Mouse (Mus musculus): ENCODE results near the gene Pih1d1. TPM values are rescaled to one million over a fixed set of nuclear protein-coding genes. Genes with fewer than 3 reads are reported as not detected.
"Not testable (repeated sequence)": the region's sequence is repeated elsewhere in the genome, so short reads cannot be mapped to it uniquely, and the experiment has no call there.

Pih1d1 gene
- total RNA-seq (2021), result 10 to 100 TPM; 41.8 to 43.1 TPM

DNA sequence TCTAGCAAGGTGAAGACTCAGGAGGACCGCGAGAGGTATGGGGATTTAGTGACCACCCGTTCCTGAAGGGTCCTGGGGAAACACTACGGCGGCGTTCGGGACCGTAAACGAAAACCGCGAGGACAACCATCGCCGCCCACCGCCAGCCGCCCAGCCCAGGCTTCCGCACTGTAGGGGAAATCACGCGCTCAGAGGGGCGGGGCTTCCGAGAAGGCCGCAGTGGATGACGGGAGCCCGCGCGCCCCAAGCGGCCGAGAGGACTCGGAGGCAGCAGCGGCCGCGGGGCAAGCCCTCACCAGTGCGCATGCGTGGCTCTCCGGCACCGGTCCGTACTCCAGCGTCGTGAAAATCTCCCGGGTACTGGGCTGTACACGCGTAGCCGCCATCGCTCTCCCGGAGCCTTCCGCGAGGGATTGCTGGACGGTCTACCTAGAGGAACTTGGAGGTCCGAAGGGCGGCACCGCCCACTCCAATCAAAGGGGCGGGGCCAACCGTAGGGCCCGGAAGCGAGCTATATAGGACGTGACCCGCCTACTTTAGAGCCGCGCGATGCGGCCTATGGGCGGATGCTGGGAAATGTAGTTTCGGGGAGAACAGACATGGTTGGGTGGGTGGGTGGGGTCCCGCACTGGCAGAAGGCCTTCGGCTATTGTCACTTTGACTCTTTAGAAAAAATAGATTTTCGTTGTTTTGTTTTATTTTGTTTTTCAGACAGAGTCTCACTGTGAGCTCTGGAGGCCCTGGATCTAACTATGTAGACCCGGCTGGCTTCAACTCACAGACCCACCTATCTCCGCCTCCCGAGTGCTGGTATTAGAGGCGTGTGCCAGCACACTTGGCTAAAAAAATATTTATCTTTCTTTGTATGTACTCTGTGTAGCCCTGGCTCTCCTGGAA lies at the start of gene Pih1d1, which contains the start of gene Aldh16a1:
Pih1d1 (plus strand) TSS at position 208 of the 897 bp plus-strand sequence.
Aldh16a1 (minus strand) TSS at position 489 of the 897 bp plus-strand sequence.
- intact Hi-C loops (cut with DNase I), result loop anchor here (1.0 kb wide), 1 partner anchor 26 kb away; the partner anchor contains the start of gene Rpl13a

GRCm38 (mm10) chr7:45104941-45105340 lies 49.2 kb upstream of the Pih1d1 start:
- no peak for DNase-seq
- intact Hi-C loops (cut with DNase I), result no loop called here

More for the DNA sequence above, at the start of gene Pih1d1, which contains the start of gene Aldh16a1:
- DNase-seq, result peak; percentile 96 to 99

DNA sequence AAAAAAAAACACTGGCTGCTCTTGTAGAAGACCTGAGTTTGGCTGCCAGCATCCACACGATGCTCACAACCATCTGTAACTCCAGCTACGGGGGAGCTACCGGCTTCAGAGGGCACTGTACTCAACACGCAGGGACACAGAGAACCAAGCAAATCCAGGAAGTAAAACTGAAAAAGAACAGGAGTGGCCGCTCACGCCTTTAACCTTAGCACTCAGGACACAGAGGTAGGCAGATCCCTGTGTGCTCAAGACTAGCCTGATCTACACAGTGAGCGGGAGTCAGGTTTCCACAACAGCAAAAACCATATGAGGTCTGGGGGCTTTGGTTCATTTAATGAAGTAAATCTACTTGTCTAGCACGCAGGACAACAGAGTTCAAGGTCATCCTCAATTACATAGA lies 48.6 kb upstream of the Pih1d1 start:
- intact Hi-C loops (cut with DNase I), result no loop called here
- DNase-seq, result no peak

- no peak for DNase-seq
- intact Hi-C loops (cut with DNase I), result no loop called here
Observed at GRCm38 (mm10) chr7:45106441-45106840, 47.7 kb upstream of the Pih1d1 start.

DNA sequence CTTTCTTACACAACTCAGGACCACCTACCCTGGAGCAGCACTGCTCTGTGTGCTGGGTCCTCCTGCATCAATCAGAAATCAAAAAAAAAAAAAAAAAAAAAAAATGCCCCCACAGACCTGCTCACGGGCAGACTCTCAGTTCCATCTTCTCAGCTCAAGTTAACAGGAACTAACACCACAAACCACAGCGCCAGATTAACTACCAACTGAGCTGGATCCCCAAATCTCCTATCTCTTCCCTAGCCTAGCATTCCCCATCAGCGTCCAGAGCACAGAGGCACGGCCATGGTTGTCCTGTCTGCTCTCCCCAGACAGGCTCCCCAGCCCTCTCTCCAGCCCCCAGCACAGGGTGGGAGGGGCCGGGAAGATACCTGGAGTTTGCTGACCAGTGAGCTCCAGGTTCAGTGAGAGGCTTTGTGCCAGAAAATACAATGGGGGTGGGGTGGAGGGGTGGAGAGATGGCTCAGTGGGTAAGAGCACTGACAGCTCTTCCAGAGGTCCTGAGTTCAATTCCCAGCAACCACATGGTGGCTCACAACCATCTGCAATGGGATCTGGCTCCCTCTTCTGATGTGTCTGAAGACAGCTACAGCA lies 47.0 kb upstream of the Pih1d1 start:
- intact Hi-C loops (cut with DNase I), result no loop called here
- DNase-seq, result no peak

- DNase-seq; intact Hi-C loops (cut with DNase I): not testable (repeated sequence)
Observed at GRCm38 (mm10) chr7:45110089-45110488, 44.0 kb upstream of the Pih1d1 start.

GRCm38 (mm10) chr7:45111940-45112339 lies 42.2 kb upstream of the Pih1d1 start:
- DNase-seq, result no peak
- intact Hi-C loops (cut with DNase I), result no loop called here

GRCm38 (mm10) chr7:45112529-45112928 lies 41.6 kb upstream of the Pih1d1 start:
- DNase-seq, result no peak
- intact Hi-C loops (cut with DNase I), result no loop called here

GRCm38 (mm10) chr7:45113476-45113875 lies 40.6 kb upstream of the Pih1d1 start:
- intact Hi-C loops (cut with DNase I), result no loop called here
- DNase-seq, result no peak

- intact Hi-C loops (cut with DNase I), result no loop called here
- DNase-seq, result no peak
Observed at GRCm38 (mm10) chr7:45117566-45117965, 36.5 kb upstream of the Pih1d1 start.

- no peak for DNase-seq
- intact Hi-C loops (cut with DNase I), result no loop called here
Observed at GRCm38 (mm10) chr7:45118336-45118735, 35.8 kb upstream of the Pih1d1 start.

- no peak for DNase-seq
- intact Hi-C loops (cut with DNase I), result loop anchor here (2.0 to 5.0 kb wide), 4 partner anchors 17 to 138 kb away; partner anchors contain the start of genes Fcgrt, Rras and Scaf1
Observed at GRCm38 (mm10) chr7:45119780-45120709, 34.1 kb upstream of the Pih1d1 start.

DNA sequence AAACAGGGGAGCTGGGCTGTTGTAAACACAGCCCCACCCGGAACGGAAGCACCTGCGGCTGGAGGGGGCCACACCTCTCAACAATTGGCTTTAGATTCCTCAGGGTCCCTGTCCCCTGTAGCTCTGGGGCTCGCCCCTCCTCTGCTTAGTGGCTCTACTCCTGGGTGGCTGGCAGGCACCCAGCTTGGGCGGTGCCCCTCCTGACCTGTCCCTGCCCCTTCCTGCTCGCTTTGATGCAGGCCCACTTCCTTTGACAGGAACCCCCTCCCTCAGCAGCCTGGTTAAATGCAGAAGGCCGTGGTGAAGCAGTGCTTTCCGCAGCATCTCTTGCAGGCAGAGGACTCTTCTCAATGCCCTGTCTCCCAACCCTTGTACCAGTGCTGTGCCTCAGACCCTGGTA lies 32.7 kb upstream of the Pih1d1 start:
- intact Hi-C loops (cut with DNase I), result loop anchor here (2.0 to 5.0 kb wide), 4 partner anchors 19 to 139 kb away; partner anchors contain the start of genes Fcgrt, Rras and Scaf1
- peak; percentile 68 to 71 for DNase-seq

- intact Hi-C loops (cut with DNase I), result loop anchor here (2.0 to 5.0 kb wide), 4 partner anchors 19 to 140 kb away; partner anchors contain the start of genes Fcgrt, Rras and Scaf1
- DNase-seq, result no peak
Observed at GRCm38 (mm10) chr7:45121966-45122365, 32.1 kb upstream of the Pih1d1 start.

DNA sequence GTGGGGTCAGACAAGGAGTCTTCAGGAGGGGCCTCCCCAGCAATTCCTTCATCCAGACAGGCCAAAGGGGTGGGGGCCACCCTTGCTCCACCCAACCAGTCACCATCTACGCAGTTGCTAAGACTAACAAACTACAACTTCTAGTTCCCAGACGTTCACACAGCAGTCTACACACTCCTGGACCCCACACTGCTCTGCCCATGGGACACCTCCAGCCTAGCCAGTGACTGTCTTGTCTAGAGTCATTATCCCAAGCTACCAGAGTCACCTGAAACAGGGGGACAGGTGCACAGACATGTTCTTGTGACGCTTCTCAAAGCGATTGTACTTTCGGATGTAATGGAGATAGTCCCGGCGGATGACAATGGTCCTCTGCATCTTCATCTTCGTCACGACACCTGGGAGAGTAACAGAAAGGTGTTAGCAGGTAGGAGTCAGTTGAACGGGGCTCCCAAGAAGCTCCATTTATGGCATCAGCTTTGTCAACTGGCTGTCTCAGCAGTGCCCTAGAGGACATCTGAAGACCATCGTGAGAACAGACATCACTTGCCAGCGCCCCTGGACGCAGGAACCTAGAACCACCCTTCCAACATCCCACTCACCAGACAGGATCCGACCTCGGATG lies 31.4 kb upstream of the Pih1d1 start:
- intact Hi-C loops (cut with DNase I), result loop anchor here (5.0 kb wide), 3 partner anchors 40 to 140 kb away; partner anchors contain the start of genes Rras and Scaf1
- no peak for DNase-seq

- intact Hi-C loops (cut with DNase I), result loop anchor here (5.0 kb wide), 3 partner anchors 41 to 141 kb away; partner anchors contain the start of genes Rras and Scaf1
- DNase-seq, result no peak
Observed at GRCm38 (mm10) chr7:45123186-45123570, 30.9 kb upstream of the Pih1d1 start.

GRCm38 (mm10) chr7:45124224-45125143 lies 29.6 kb upstream of the Pih1d1 start, which contains the start of gene Rps11:
Gene Rps11, minus strand, starts transcription at chr7:45124439.
- peak; percentile 97 to 98 for DNase-seq
- intact Hi-C loops (cut with DNase I), result loop anchor here (5.0 kb wide), 3 partner anchors 42 to 142 kb away; partner anchors contain the start of genes Rras and Scaf1

DNA sequence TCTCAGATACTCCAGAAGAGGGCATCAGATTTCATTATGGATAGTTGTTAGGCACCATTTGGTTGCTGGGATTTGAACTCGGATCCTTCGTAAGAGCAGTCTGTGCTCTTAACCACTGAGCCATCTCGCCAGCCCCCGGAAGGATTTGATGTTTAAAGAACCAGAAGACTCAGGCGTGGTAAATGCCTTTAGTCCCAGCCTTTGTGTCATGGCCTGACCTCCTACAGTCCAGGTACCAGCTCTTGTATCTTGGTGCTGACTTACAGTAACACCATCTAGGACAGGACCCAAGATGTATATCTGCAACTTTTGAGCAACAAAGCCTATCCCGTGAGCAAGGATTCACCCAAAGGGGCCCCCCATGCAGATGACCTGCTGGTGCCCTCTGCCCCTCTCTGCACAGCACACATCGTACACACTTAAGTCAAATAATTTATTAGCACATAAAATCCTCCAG lies 28.9 kb upstream of the Pih1d1 start:
- DNase-seq, result no peak
- intact Hi-C loops (cut with DNase I), result no loop called here

Measured in heart, postnatal 36 days (tissue).